Mouse (Mus musculus) urinary bladder, adult 18-20 months (tissue): Measurements from ENCODE around the gene Gm20696.

Source experiments
- DNase-seq, 2 experiments: peaks; one replicate each; pipeline ENCODE4 v3.0.0; 2022; ENCODE audit warnings: low spot score in 2 of 2, mixed read lengths in 2 of 2

Gene Gm20696

GRCm38 (mm10) chr6:99263061-99263885, 403.3 kb downstream of the Gm20696 start:
- DNase-seq, result no peak

- DNase-seq, result no peak
Measured at GRCm38 (mm10) chr6:99261737-99262130, 404.9 kb downstream of the Gm20696 start.

GRCm38 (mm10) chr6:99260941-99261736, 405.5 kb downstream of the Gm20696 start:
- no peak for DNase-seq

- no peak for DNase-seq
Measured at GRCm38 (mm10) chr6:99258346-99258745, 408.3 kb downstream of the Gm20696 start.

- DNase-seq, result no peak
Measured at GRCm38 (mm10) chr6:99257676-99258075, 408.9 kb downstream of the Gm20696 start.

- DNase-seq, result peak; percentile 24 to 25
Measured at GRCm38 (mm10) chr6:99253331-99253730, 413.3 kb downstream of the Gm20696 start.

GRCm38 (mm10) chr6:99252816-99253215, 413.8 kb downstream of the Gm20696 start:
- DNase-seq, result peak in 1 of 2 experiments; percentile 31

- DNase-seq, result no peak
Measured at GRCm38 (mm10) chr6:99251924-99252323, 414.7 kb downstream of the Gm20696 start.

- no peak for DNase-seq
Measured at GRCm38 (mm10) chr6:99251222-99251621, 415.4 kb downstream of the Gm20696 start.

- no peak for DNase-seq
Measured at GRCm38 (mm10) chr6:99249496-99250030, 417.0 kb downstream of the Gm20696 start.

GRCm38 (mm10) chr6:99248396-99248795, 418.2 kb downstream of the Gm20696 start:
- no peak for DNase-seq

- no peak for DNase-seq
Measured at GRCm38 (mm10) chr6:99241625-99242395, 424.8 kb downstream of the Gm20696 start.

GRCm38 (mm10) chr6:99240764-99241163, 425.8 kb downstream of the Gm20696 start:
- DNase-seq, result no peak

GRCm38 (mm10) chr6:99235588-99235987, 431.0 kb downstream of the Gm20696 start:
- DNase-seq, result no peak

GRCm38 (mm10) chr6:99233411-99233810, 433.2 kb downstream of the Gm20696 start:
- no peak for DNase-seq

- no peak for DNase-seq
Measured at GRCm38 (mm10) chr6:99228336-99228870, 438.2 kb downstream of the Gm20696 start.

- DNase-seq, result no peak
Measured at GRCm38 (mm10) chr6:99221147-99221546, 445.4 kb downstream of the Gm20696 start.

GRCm38 (mm10) chr6:99220472-99220871, 446.1 kb downstream of the Gm20696 start:
- DNase-seq, result no peak

GRCm38 (mm10) chr6:99217846-99218245, 448.8 kb downstream of the Gm20696 start:
- DNase-seq, result no peak

- no peak for DNase-seq
Measured at GRCm38 (mm10) chr6:99217155-99217554, 449.4 kb downstream of the Gm20696 start.

- DNase-seq, result no peak
Measured at GRCm38 (mm10) chr6:99212461-99212860, 454.1 kb downstream of the Gm20696 start.
